Mouse (Mus musculus): Measurements from ENCODE around the gene Phlpp1. TPM values are rescaled to one million over a fixed set of nuclear protein-coding genes. Genes with fewer than 3 reads are reported as not detected.
A peak's percentile ranks its signal among the peaks of the same experiment; 100 is the strongest.

Phlpp1 gene
- 18.6 and 19.7 TPM in 2 replicates for total RNA-seq (2021)
- long read RNA-seq, full-length matches to known transcripts: 3 of 9 reads
- long read RNA-seq, partial matches to known transcripts: 6 of 9 reads
- long read RNA-seq, other reads (novel, unspliced or antisense): 0 of 9 reads

DNA sequence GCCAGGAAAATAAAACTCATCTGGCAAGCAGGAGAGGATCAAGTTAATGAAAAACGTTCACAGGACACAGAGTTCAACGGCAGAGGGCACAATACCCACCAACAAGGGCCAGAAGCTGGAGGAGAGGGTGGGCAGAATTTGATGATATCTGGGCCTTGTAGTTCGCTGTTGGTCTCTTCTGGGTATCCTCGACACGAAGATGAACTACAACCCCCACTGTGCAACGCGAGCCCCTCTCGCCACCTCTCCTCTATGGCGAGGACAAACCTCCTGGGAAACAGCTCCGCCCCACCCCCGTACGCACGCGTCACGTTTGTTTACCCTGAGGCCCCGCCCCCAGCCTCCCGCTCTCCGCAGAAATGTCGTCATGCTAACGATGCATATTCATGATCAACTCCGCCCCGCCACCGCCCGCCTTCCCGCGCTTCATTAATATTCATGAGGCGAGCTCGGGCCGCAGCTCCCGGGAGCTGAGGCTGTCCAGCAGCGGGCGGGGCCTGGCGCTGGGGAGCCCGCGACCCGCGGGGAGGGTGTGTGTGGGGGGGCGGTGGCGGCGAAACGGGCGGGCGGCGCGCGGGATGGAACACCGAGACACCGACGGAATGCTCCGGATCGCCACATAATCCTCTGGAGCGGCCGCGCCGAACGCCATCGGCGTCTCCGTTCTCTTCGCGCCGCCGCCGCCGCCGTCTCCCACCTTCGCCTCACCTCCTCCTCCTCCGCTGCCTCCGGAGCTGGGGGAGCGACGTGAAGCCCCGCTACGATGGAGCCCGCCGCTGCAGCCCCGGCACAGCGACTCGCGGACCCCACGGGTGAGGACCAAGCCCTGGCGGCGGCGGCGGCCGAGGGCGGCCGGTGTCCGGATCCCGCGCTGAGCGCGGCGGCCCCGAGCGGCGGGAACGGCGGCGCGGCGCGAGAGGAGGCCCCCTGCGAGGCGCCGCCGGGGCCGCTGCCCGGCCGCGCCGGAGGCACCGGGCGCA is at the start of gene Phlpp1:
Gene Phlpp1, plus strand, starts transcription at position 512 of the 980 bp plus-strand sequence.
- peak; percentile 100 for DNase-seq

GRCm38 (mm10) chr1:106126601-106127000 is 45.0 kb upstream of the Phlpp1 start:
- DNase-seq: no peak

- no peak for DNase-seq
These were observed 39.7 kb upstream of the Phlpp1 start for GRCm38 (mm10) chr1:106131697-106132349.

- DNase-seq: no peak
These were observed 39.2 kb upstream of the Phlpp1 start for GRCm38 (mm10) chr1:106132350-106132700.

DNA sequence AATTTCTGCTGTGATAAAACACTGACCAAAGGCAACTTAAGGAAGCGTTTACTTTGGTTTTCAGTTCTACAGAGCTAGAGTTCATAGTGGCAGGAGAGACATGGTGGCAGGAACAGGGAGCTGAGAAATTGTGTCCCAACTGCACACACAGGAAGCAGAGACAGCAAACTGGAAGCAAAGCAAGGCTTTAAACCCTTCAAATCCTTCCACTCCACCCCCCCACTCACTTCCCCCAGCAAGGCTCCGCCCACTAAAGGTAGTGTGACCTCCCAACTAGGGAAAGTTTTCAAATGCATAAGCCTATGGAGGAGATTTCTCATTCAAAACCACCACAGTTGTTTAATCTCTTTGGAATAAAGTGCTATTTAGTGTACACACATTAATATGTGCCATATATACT is 32.9 kb upstream of the Phlpp1 start:
- DNase-seq: no peak

DNA sequence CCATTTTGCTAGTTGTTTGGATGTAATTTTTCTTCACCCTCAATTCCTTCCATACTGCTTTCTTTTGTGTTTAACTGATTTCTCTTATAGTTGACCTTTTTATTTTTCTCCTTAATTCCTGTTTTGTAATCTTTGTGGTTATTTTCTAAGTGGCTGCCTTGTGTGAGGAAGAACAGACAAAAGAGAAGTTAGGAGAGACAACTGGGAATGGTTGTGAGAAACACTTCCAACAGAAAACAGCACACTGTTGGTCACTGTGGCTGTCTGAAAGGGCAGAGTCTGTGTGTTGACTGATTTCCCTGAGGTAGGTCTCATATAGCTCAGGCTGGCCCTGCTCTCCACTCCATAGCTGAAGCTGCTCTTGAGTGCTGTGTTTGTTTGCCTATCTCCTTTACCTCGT is 32.4 kb upstream of the Phlpp1 start:
- no peak for DNase-seq

- DNase-seq: no peak
These were observed 29.5 kb upstream of the Phlpp1 start for GRCm38 (mm10) chr1:106142010-106142409.

DNA sequence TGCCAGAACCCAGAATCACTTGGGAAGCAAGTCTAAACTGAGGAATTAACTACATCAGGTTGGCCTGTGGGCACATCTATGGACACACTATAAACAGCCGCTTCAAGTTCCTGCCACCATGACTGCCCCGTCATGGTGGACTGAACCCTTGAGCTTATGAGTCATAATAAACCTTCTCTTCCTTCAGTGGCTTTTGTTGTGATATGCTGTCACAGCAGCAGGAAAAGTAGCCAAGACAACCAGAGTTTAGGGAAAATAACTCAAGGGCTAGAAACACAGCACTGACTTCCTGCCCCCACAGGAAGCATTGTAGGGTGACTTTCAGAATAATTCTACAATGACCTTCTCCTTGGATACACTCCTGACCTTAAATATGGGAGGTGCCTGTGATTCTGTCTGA is 27.0 kb upstream of the Phlpp1 start:
- no peak for DNase-seq

- no peak for DNase-seq
These were observed 26.5 kb upstream of the Phlpp1 start for GRCm38 (mm10) chr1:106145055-106145454.

GRCm38 (mm10) chr1:106145565-106146190 is 25.9 kb upstream of the Phlpp1 start:
- DNase-seq: no peak

- no peak for DNase-seq
These were observed 22.9 kb upstream of the Phlpp1 start for GRCm38 (mm10) chr1:106148386-106149380.

GRCm38 (mm10) chr1:106151846-106152245 is 19.7 kb upstream of the Phlpp1 start:
- DNase-seq: peak; percentile 16

- DNase-seq: no peak
These were observed 18.8 kb upstream of the Phlpp1 start for GRCm38 (mm10) chr1:106152742-106153141.

DNA sequence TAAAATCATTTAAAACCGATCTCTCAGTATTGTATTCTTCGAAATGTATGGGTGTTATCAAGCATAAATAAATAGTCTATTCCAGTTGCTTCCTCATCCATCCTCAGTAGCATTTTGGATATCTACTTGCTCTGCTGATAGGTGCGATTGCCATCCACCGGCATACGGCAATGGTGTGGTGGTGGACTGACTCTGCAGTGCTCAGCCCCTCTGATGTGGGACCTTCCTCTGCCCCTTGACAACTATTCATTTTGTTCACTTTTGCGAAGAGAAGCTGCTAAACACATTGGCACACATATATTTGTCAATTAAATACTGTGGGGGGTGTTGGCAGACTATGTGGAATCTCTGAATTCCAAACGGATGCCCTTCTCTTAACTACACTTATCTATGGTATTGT is 17.0 kb upstream of the Phlpp1 start:
- no peak for DNase-seq

DNA sequence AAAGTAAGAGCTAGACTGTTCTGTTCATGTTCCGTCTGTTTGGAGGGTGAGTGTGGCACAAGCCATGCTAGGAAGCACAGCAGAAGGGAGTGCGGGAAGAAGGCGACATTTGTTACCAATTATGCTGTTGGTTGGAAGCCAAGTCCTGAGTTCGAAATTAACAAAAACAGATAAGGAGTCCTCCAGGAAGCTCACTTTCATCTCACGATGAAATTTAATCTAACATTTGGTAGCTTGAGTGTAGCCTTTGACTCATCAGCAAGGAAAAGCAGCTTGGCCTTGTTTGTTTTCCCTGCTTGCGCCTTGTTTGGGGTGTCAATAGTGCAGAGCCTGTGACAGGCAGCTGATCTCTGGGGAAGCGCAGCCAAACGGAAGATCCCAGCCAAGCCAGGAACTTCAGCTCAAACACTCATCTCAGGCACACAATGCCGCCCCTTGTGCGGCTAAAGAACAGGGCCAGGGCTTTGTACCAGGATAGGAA is 16.4 kb upstream of the Phlpp1 start:
- DNase-seq: no peak

- no peak for DNase-seq
These were observed 15.8 kb upstream of the Phlpp1 start for GRCm38 (mm10) chr1:106155702-106156101.

GRCm38 (mm10) chr1:106157961-106158515 is 13.5 kb upstream of the Phlpp1 start:
- DNase-seq: no peak

GRCm38 (mm10) chr1:106159667-106160066 is 11.9 kb upstream of the Phlpp1 start:
- no peak for DNase-seq

DNA sequence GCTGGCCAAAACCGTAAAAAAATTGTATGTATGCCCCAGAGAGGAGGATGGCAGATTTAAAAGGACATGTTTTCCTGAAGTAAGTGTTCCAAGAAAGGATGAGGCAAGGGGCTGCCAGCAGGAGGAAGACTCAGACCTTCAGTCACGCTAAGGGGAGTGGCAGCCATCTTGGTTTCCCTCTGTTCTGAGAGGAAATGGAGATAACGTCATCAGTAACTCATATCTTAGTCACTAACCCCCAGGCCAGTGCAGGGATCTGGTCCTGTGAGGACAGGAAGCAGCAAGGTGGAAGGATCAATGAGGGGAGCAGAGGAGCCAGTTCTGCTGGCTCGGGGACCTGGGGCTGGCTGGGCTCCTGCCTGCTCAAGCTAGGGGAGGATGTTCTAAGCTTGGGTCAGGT is 10.6 kb upstream of the Phlpp1 start:
- DNase-seq: no peak

- DNase-seq: no peak
These were observed 9.0 kb upstream of the Phlpp1 start for GRCm38 (mm10) chr1:106162581-106162980.

DNA sequence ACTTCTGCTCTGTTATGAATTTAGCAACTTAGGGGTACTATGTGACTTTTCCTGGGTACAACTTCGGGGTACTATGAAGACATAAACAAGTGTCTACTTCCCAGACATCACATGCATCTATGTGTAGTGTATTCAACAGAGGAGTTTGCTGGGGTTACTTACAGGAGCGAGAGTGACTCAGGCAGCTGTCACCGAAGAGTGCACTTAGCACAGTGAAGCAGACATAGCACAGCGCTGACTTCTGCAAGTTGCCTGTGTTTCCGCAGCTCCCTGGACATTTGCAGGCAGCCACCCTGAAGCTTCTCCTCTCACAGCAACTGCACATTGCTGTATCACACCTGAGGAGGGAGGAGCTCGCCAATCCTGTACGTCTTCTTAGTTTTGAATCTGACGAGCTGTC is 8.2 kb upstream of the Phlpp1 start:
- DNase-seq: no peak
